ENCODE assay signal across 8 mouse cellular contexts in the genomic region with DNA sequence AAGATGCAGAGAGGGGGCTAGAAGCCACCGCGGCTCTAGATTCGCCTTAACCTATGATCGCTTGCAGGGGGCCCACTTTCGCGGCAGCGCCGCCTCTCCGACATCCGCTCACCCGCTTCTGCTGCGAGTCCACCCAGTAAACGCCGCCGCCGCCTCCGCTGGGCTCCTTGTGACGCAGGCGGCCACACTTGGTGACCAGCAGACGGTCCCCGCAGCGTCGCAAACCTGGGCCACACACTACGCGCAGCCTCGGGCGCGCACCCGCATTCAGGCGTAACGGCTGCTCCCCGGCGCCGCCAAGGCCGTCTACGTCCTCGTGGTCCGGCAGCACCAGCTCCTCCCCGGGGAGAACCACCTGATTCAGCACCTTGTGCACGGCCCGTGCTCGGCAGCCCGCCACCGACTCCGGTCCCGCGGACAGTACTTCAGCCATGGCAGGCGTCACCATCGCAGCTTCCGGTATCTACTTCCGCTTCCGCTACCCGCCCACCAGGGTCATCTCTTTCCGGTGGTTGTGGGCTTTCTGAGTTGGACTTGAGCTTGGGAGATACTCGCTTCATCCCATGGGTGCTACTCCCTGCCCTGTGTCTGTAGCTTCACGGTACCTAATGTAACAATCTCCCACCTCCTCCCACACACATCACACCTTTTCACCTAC. TPM values are rescaled to one million over a fixed set of nuclear protein-coding genes. Genes with fewer than 3 reads are reported as not detected.
DNase-seq lines count a peak whose midpoint lies in the region.

No protein-coding gene starts in this region.

- H3K4me1 ChIP-seq in megakaryocyte, embryonic 14.5 days = peaks cover 29% of the 10 kb centered on the region

- peaks cover 5% of the 10 kb centered on the region for H3K9me3 ChIP-seq in megakaryocyte, embryonic 14.5 days

- peak; percentile 92 to 97 for DNase-seq in adrenal gland, adult (ENCODE audit: inconsistent age in 2 of 2, low spot score in 1 of 2)
- peak; percentile 89 for DNase-seq in embryo, embryonic 10 days (ENCODE audit: low spot score)
- DNase-seq in gastrocnemius, postnatal 10 days = peak; percentile 83
- peak; percentile 89 for DNase-seq in induced T-regulatory cell, adult 2 months (ENCODE audit: low read depth)
- DNase-seq in left cerebral cortex, adult 9 months (ENCODE audit: low spot score in 2 of 2) = peak; percentile 62 to 92
- DNase-seq in right cerebral cortex, adult 2 months (ENCODE audit: low spot score in 2 of 2) = peak; percentile 87 to 90
- DNase-seq in urinary bladder, postnatal 10 days (ENCODE audit: low spot score) = peak; percentile 23

- peak overlapping the region; percentile 99 for H3K4me3 ChIP-seq in megakaryocyte, embryonic 14.5 days (replicated peaks)

- H3K36me3 ChIP-seq in megakaryocyte, embryonic 14.5 days (replicated peaks; ENCODE audit: low read length) = peaks cover 35% of the 10 kb centered on the region

- H3K27me3 ChIP-seq in megakaryocyte, embryonic 14.5 days (replicated peaks) = peaks cover 1% of the 10 kb centered on the region

RNA-seq across cellular contexts. Expression of a gene that starts 21.6 kb away (rescaled TPM):
- total RNA-seq in gastrocnemius, postnatal 10 days (2021) = 10 to 100 TPM; 16.5 to 17.8 TPM
- polyA plus RNA-seq in megakaryocyte, embryonic 14.5 days (2012; ENCODE audit: insufficient read depth, low replicate concordance) = 17.0 and 22.3 TPM in 2 replicates

RNA-seq across cellular contexts. Expression of a gene that starts 22.2 kb away (rescaled TPM):
- 10 to 100 TPM; 11.5 to 12.1 TPM for total RNA-seq in gastrocnemius, postnatal 10 days (2021)
- polyA plus RNA-seq in megakaryocyte, embryonic 14.5 days (2012; ENCODE audit: insufficient read depth, low replicate concordance) = 37.8 and 55.4 TPM in 2 replicates

RNA-seq across cellular contexts. Expression of a gene that starts 23.4 kb away (rescaled TPM):
- 1 to 10 TPM; 4.0 to 6.2 TPM for total RNA-seq in gastrocnemius, postnatal 10 days (2021)
- polyA plus RNA-seq in megakaryocyte, embryonic 14.5 days (2012; ENCODE audit: insufficient read depth, low replicate concordance) = 1.1 TPM in 1 of 2 replicates, not detected in the other

Comparison
In these comparisons a context has a peak if more than half of its experiments do, and no peak if none do; other contexts are left out.
1. Peak in every context shown above with its lines: DNase-seq and H3K4me3 ChIP-seq.
2. DNase-seq: peak in every context shown above with its lines; median percentile 94 in adrenal gland, adult; 89 in embryo, embryonic 10 days; 89 in induced T-regulatory cell, adult 2 months; 88 in right cerebral cortex, adult 2 months; 83 in gastrocnemius, postnatal 10 days; 77 in left cerebral cortex, adult 9 months; 23 in urinary bladder, postnatal 10 days.